Mouse (Mus musculus) heart, postnatal 0 days (tissue): ENCODE data around the gene Asic2.

Source experiments
- CTCF ChIP-seq: IDR thresholded peaks from 2 replicates; pipeline ENCODE4 v1.5.1; 2016; ENCODE audit warnings: antibody characterized with exemption, control low read depth, low read depth
- EP300 ChIP-seq: IDR thresholded peaks from 2 replicates; pipeline ENCODE4 v1.6.1; 2016; ENCODE audit warnings: antibody characterized with exemption, low read depth

GRCm38 (mm10) chr11:81153841-81154240 is 814.4 kb downstream of the Asic2 start:
- no peak for TF ChIP-seq CTCF
- TF ChIP-seq EP300, result no peak
